Mouse (Mus musculus) adrenal gland, adult 18-20 months (tissue): ENCODE measurements at regions not wholly inside any gene's neighbourhood (a gene's known extent, or its start where the extent isn't known, plus 50 kb on each side); places are given as distances from the start of the nearest gene placed in this dataset.

Source experiments
- DNase-seq, 2 experiments: peaks; one replicate each; pipeline ENCODE4 v3.0.0; 2021 to 2022; ENCODE audit warnings: low spot score in 2 of 2

GRCm38 (mm10) chr1:126922231-126922630 is 91.6 kb upstream of the Nckap5 start:
- DNase-seq: no peak

GRCm38 (mm10) chr1:126918876-126919275 is 88.3 kb upstream of the Nckap5 start:
- DNase-seq: no peak

- DNase-seq: no peak
These were observed 87.3 kb upstream of the Nckap5 start for GRCm38 (mm10) chr1:126917872-126918271.

- no peak for DNase-seq
These were observed 85.8 kb upstream of the Nckap5 start for GRCm38 (mm10) chr1:126916369-126916768.

- DNase-seq: no peak
These were observed 80.9 kb upstream of the Nckap5 start for GRCm38 (mm10) chr1:126911277-126912060.

GRCm38 (mm10) chr1:126907417-126907816 is 76.8 kb upstream of the Nckap5 start:
- no peak for DNase-seq

- no peak for DNase-seq
These were observed 67.9 kb upstream of the Nckap5 start for GRCm38 (mm10) chr1:126898484-126898883.

- no peak for DNase-seq
These were observed 66.3 kb upstream of the Nckap5 start for GRCm38 (mm10) chr1:126896895-126897294.

- DNase-seq: no peak
These were observed 50.2 kb upstream of the Nckap5 start for GRCm38 (mm10) chr1:126880801-126881200.
